Mouse (Mus musculus): Measurements from ENCODE around the gene Rtl8a. TPM values are rescaled to one million over a fixed set of nuclear protein-coding genes. Genes with fewer than 3 reads are reported as not detected.
"Not testable (repeated sequence)": the region's sequence is repeated elsewhere in the genome, so short reads cannot be mapped to it uniquely, and the experiment has no call there.

Gene Rtl8a
- total RNA-seq (2021) = 100 to 1,000 TPM; 279 to 340 TPM
- long read RNA-seq, experiment 1, transcript Rtl8a-201 (1 exons, 1,195 nt) = major isoform, 183 of 184 reads
- long read RNA-seq, experiment 1, partial matches to known transcripts = 0 of 184 reads
- long read RNA-seq, experiment 1, other reads (novel, unspliced or antisense) = 1 of 184 reads
- long read RNA-seq, experiment 2, transcript Rtl8a-201 (1 exons, 1,195 nt) = major isoform, 236 of 237 reads
- long read RNA-seq, experiment 2, partial matches to known transcripts = 0 of 237 reads
- long read RNA-seq, experiment 2, other reads (novel, unspliced or antisense) = 1 of 237 reads

GRCm38 (mm10) chrX:53642980-53643961, at the start of gene Rtl8a:
Gene Rtl8a, minus strand, starts transcription at chrX:53643682.
- peak; percentile 61 to 70 for DNase-seq (ENCODE audit: low spot score in 2 of 2)

GRCm38 (mm10) chrX:53693141-53693540, 49.7 kb upstream of the Rtl8a start:
- no peak for DNase-seq (ENCODE audit: low spot score in 2 of 2)

- DNase-seq (ENCODE audit: low spot score in 2 of 2) = no peak
These were observed 48.6 kb upstream of the Rtl8a start for GRCm38 (mm10) chrX:53692065-53692464.

GRCm38 (mm10) chrX:53684676-53685075, 41.2 kb upstream of the Rtl8a start:
- not testable (repeated sequence) for DNase-seq (ENCODE audit: low spot score in 2 of 2)

- DNase-seq (ENCODE audit: low spot score in 2 of 2) = not testable (repeated sequence)
These were observed 39.2 kb upstream of the Rtl8a start for GRCm38 (mm10) chrX:53682650-53683049.

- DNase-seq (ENCODE audit: low spot score in 2 of 2) = peak; percentile 53 to 79
These were observed 33.5 kb upstream of the Rtl8a start for GRCm38 (mm10) chrX:53676943-53677342.

- not testable (repeated sequence) for DNase-seq (ENCODE audit: low spot score in 2 of 2)
These were observed 27.2 kb upstream of the Rtl8a start for GRCm38 (mm10) chrX:53670696-53671095.

GRCm38 (mm10) chrX:53670294-53670693, 26.8 kb upstream of the Rtl8a start, which contains the start of gene Rtl8b:
Gene Rtl8b, minus strand, starts transcription at chrX:53670408.
- DNase-seq (ENCODE audit: low spot score in 2 of 2) = peak; percentile 74 to 85

- not testable (repeated sequence) for DNase-seq (ENCODE audit: low spot score in 2 of 2)
These were observed 26.2 kb upstream of the Rtl8a start for GRCm38 (mm10) chrX:53669557-53670270.

- DNase-seq (ENCODE audit: low spot score in 2 of 2) = not testable (repeated sequence)
These were observed 9.4 kb upstream of the Rtl8a start for GRCm38 (mm10) chrX:53652917-53653316.

- no peak for DNase-seq (ENCODE audit: low spot score in 2 of 2)
These were observed 2.4 kb upstream of the Rtl8a start for GRCm38 (mm10) chrX:53645885-53646284.

- DNase-seq (ENCODE audit: low spot score in 2 of 2) = not testable (repeated sequence)
These were observed 890 bp downstream of the Rtl8a start for GRCm38 (mm10) chrX:53642604-53642979.

- not testable (repeated sequence) for DNase-seq (ENCODE audit: low spot score in 2 of 2)
These were observed 5.4 kb downstream of the Rtl8a start for GRCm38 (mm10) chrX:53638107-53638506.

GRCm38 (mm10) chrX:53611395-53611794, 32.1 kb downstream of the Rtl8a start:
- DNase-seq (ENCODE audit: low spot score in 2 of 2) = not testable (repeated sequence)

GRCm38 (mm10) chrX:53610571-53610970, 32.9 kb downstream of the Rtl8a start:
- DNase-seq (ENCODE audit: low spot score in 2 of 2) = peak; percentile 76 to 78

- DNase-seq (ENCODE audit: low spot score in 2 of 2) = not testable (repeated sequence)
These were observed 34.6 kb downstream of the Rtl8a start, which contains the start of gene Gm14597 for GRCm38 (mm10) chrX:53608879-53609278. Gene Gm14597, minus strand, starts transcription at chrX:53608979.

- DNase-seq (ENCODE audit: low spot score in 2 of 2) = peak; percentile 2 to 8
These were observed 35.2 kb downstream of the Rtl8a start for GRCm38 (mm10) chrX:53608122-53608813.

- peak; percentile 68 to 81 for DNase-seq (ENCODE audit: low spot score in 2 of 2)
These were observed 36.0 kb downstream of the Rtl8a start, which contains the start of gene Rtl8c for GRCm38 (mm10) chrX:53607242-53608121. Gene Rtl8c, plus strand, starts transcription at chrX:53608032.

- not testable (repeated sequence) for DNase-seq (ENCODE audit: low spot score in 2 of 2)
These were observed 37.3 kb downstream of the Rtl8a start for GRCm38 (mm10) chrX:53606176-53606575.

Measured in left cerebral cortex, adult 18-20 months (tissue).